Comparison of ENCODE assay signal across 21 mouse cellular contexts in genomic region chr3:51208633-51209032, GRCm38 (mm10). TPM values are rescaled to one million over a fixed set of nuclear protein-coding genes. Genes with fewer than 3 reads are reported as not detected.
DNase-seq lines count a peak whose midpoint lies in the region; ATAC-seq and TF ChIP-seq lines count a peak whose summit lies in the region.
"Had no signal": no experiment of that assay in that cellular context is flagged by ENCODE, and none has a peak within 500 bp of the region (broad histone marks: within the 10 kb centered on the region; RNA-seq: fewer than 3 reads in every experiment).

No protein-coding gene starts in this region.

- no peak for TF ChIP-seq POLR2A in ES-Bruce4 (IDR thresholded peaks at IDR 0.05; ENCODE audit: insufficient read depth, low read length)
- TF ChIP-seq POLR2A in thymus, adult 2 months (IDR thresholded peaks at IDR 0.05; ENCODE audit: control insufficient read depth, extremely low read depth, insufficient read depth, low read length, poor library complexity), result no peak

- H3K4me1 ChIP-seq in E14TG2a.4 (replicated peaks; ENCODE audit: low read depth, low read length) (peaks cover 71% of the 10 kb centered on the region), ES-Bruce4 (ENCODE audit: control insufficient read depth, insufficient read depth, low read length) (peaks cover 6% of the 10 kb centered on the region)
- peaks cover 20% of the 10 kb centered on the region for H3K4me1 ChIP-seq in brown adipose tissue, adult 24 weeks (ENCODE audit: control insufficient read depth, insufficient read depth, insufficient read length, low read length)
- H3K4me1 ChIP-seq in thymus, adult 2 months (replicated peaks; ENCODE audit: control insufficient read depth, insufficient read depth, low read length), result no peaks in the 10 kb centered on the region
- H3K4me1 ChIP-seq: forebrain, embryonic 13.5 days; hindbrain, embryonic 13.5 days; intestine, embryonic 15.5 days had no signal

- H3K9ac ChIP-seq in ES-Bruce4 (ENCODE audit: low read depth, poor library complexity, severe bottlenecking), result no peak overlapping the region
- H3K9ac ChIP-seq: forebrain, embryonic 13.5 days; hindbrain, embryonic 13.5 days; intestine, embryonic 15.5 days had no signal

- peak overlapping the region; percentile 84 for H3K27ac ChIP-seq in ES-Bruce4 (ENCODE audit: insufficient read depth, low read length)
- peak overlapping the region; percentile 72 for H3K27ac ChIP-seq in brown adipose tissue, adult 24 weeks (replicated peaks; ENCODE audit: low read depth, low read length)
- H3K27ac ChIP-seq in gastrocnemius, adult 2 months, result no peak overlapping the region
- H3K27ac ChIP-seq in thymus, adult 2 months (ENCODE audit: control insufficient read depth, insufficient read depth, low read length), result no peak overlapping the region
- H3K27ac ChIP-seq: forebrain, embryonic 10.5 days; forebrain, embryonic 13.5 days; hindbrain, embryonic 13.5 days; intestine, embryonic 15.5 days had no signal

- no peaks in the 10 kb centered on the region for H3K36me3 ChIP-seq in E14TG2a.4 (ENCODE audit: insufficient read depth, low read length)
- no peaks in the 10 kb centered on the region for H3K36me3 ChIP-seq in ES-Bruce4 (ENCODE audit: control insufficient read depth, insufficient read depth, low read length, poor library complexity, severe bottlenecking)
- no peaks in the 10 kb centered on the region for H3K36me3 ChIP-seq in thymus, adult 2 months (ENCODE audit: control insufficient read depth, insufficient read depth, low read length)
- H3K36me3 ChIP-seq: forebrain, embryonic 10.5 days; hindbrain, embryonic 13.5 days; intestine, embryonic 15.5 days had no signal

- TF ChIP-seq EP300 in ES-Bruce4 (IDR thresholded peaks at IDR 0.05; ENCODE audit: insufficient read depth, low read depth, low read length), result 0 out of 2 replicates have a peak, but pooled peaks have one; percentile 48

- no peak for ATAC-seq in megakaryocyte progenitor cell, adult 5-6 weeks (replicated peaks; ENCODE audit: poor library complexity)
- ATAC-seq: CD4-positive, CD25-positive, alpha-beta regulatory T cell, adult 4 months; forebrain, embryonic 13.5 days; forebrain, embryonic 16.5 days; hindbrain, embryonic 16.5 days; intestine, embryonic 15.5 days had no signal

- H3K4me3 ChIP-seq in E14TG2a.4 (replicated peaks; ENCODE audit: low read length) (peak overlapping the region; percentile 24), ES-Bruce4 (ENCODE audit: low read depth, low read length) (no peak overlapping the region)
- no peak overlapping the region for H3K4me3 ChIP-seq in brown adipose tissue, adult 24 weeks (ENCODE audit: insufficient read depth, low read depth, low read length)
- no peak overlapping the region for H3K4me3 ChIP-seq in gastrocnemius, adult 2 months
- no peak overlapping the region for H3K4me3 ChIP-seq in thymus, adult 2 months (ENCODE audit: control insufficient read depth, insufficient read depth, low read length)
- H3K4me3 ChIP-seq: forebrain, embryonic 10.5 days; forebrain, embryonic 13.5 days; hindbrain, embryonic 13.5 days; intestine, embryonic 15.5 days had no signal

- no peaks in the 10 kb centered on the region for H3K9me3 ChIP-seq in E14TG2a.4 (ENCODE audit: low read length)
- H3K9me3 ChIP-seq in ES-Bruce4 (replicated peaks; ENCODE audit: control insufficient read depth, insufficient read depth, low read length, poor library complexity, severe bottlenecking), result no peaks in the 10 kb centered on the region
- H3K9me3 ChIP-seq: hindbrain, embryonic 13.5 days; intestine, embryonic 15.5 days had no signal

- intact Hi-C loops in gastrocnemius, adult 2 months (cut with DNase I), result no loop called here

- 67% methylated on average over 5 of the region's 5 CpGs for WGBS in thymus, adult 2 months

- H3K27me3 ChIP-seq in E14TG2a.4 (ENCODE audit: insufficient read depth, low read length), result no peaks in the 10 kb centered on the region
- H3K27me3 ChIP-seq in ES-Bruce4 (ENCODE audit: control insufficient read depth, insufficient read depth, low read length, poor library complexity, severe bottlenecking), result no peaks in the 10 kb centered on the region
- H3K27me3 ChIP-seq in thymus, adult 2 months (ENCODE audit: control insufficient read depth, insufficient read depth, low read length), result no peaks in the 10 kb centered on the region
- H3K27me3 ChIP-seq: forebrain, embryonic 13.5 days; hindbrain, embryonic 13.5 days; intestine, embryonic 15.5 days had no signal

- DNase-seq in R1 (ENCODE audit: low read depth, low spot score), result peak; percentile 95
- DNase-seq in gastrocnemius, adult 2 months, result no peak
- no peak for DNase-seq in thymus, adult 2 months
- DNase-seq: adrenal gland, adult 2 months; adrenal gland, postnatal 14 days; cerebellum, adult 18-20 months; cerebellum, adult 9-10 months; cerebellum, postnatal 14 days; gastrocnemius, postnatal 14 days; heart, adult 11 months had no signal

- TF ChIP-seq CTCF in E14TG2a.4 (conservative IDR thresholded peaks at IDR 0.05; ENCODE audit: low read length), result no peak
- no peak for TF ChIP-seq CTCF in ES-Bruce4 (IDR thresholded peaks at IDR 0.05; ENCODE audit: low read depth, low read length)
- TF ChIP-seq CTCF in gastrocnemius, adult 2 months (IDR thresholded peaks at IDR 0.05), result no peak
- no peak for TF ChIP-seq CTCF in thymus, adult 2 months (IDR thresholded peaks at IDR 0.05; ENCODE audit: borderline replicate concordance, control insufficient read depth, extremely low read depth, insufficient read depth, low read length, poor library complexity)

RNA-seq across cellular contexts. Expression of gene Noct, which starts 15.6 kb away (rescaled TPM):
- polyA plus RNA-seq in ES-Bruce4 (2011; ENCODE audit: insufficient read depth, insufficient read length, low read depth, missing spikeins), result 33.7 and 35.6 TPM in 2 replicates
- polyA plus RNA-seq in brown adipose tissue, adult 24 weeks (2012; ENCODE audit: insufficient read depth, insufficient read length, missing spikeins), result 16.9 and 38.8 TPM in 2 replicates
- total RNA-seq in gastrocnemius, adult 2 months (2021), result 10 to 100 TPM; 23.7 to 34.3 TPM
- 17.2 and 20.3 TPM in 2 replicates for total RNA-seq in megakaryocyte progenitor cell, adult 5-6 weeks (2015)
- total RNA-seq in megakaryocyte progenitor cell, adult 5-6 weeks (2017), result 6.0 and 7.8 TPM in 2 replicates
- 30.8 and 35.8 TPM in 2 replicates for polyA plus RNA-seq in thymus, adult 2 months (2012; rRNA removed)

Comparison
In these comparisons a context has a peak if more than half of its experiments do, and no peak if none do; other contexts are left out.
1. H3K27ac ChIP-seq: peak in ES-Bruce4 (single experiment) and brown adipose tissue, adult 24 weeks (single experiment); none in gastrocnemius, adult 2 months (single experiment) and thymus, adult 2 months (single experiment).